Mouse (Mus musculus): ENCODE measurements around the gene Skp2. TPM values are rescaled to one million over a fixed set of nuclear protein-coding genes. Genes with fewer than 3 reads are reported as not detected.

The Skp2 gene
- total RNA-seq, 1 experiment: 42.7 TPM

DNA sequence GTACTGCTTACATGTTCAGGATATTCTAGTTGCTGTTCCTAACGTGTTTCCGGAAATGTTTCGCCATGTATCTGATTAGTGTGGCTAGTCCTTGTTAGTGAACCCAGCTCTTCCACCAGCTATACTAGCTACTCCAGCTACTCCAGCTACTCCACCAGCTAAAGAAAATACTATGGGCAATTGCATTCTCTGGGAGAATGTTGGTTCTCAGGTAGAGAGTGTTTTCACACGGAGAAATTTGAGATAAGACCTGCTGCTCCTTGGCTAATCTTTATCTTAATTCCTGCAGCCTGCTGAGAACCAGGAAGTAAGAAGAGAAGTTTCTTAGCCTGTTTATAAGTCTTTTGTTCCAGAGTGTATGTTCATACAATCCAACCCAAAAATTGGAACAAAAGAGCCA lies 75.0 kb downstream of the Skp2 start:
- no peak overlapping the region for H3K27ac ChIP-seq (ENCODE audit: insufficient read depth, low read depth, low read length, poor library complexity, severe bottlenecking)

DNA sequence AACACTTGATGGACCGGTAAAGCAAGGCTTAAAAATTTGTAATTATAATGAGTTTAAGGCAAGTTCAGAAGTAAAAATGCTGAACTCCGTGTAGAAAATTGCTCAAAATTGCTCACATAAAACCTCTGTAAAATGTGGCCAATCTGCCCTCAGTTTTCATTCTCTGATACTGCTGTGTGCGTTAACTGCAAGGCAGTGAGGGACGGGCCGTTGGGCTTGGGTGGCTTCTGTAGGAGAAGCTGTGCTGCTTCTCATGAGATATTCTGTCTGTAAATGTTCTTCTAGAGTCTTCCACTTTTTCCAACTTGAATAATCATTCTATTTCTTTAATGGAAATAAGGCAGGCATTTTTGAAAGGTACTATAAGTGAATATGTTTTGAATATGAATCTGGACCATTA lies 75.6 kb downstream of the Skp2 start:
- H3K4me1 ChIP-seq (ENCODE audit: control insufficient read depth in 2 of 2, insufficient read depth in 2 of 2, low read length in 2 of 2, poor library complexity in 1 of 2): peaks cover 0 to 16% of the 10 kb centered on the region in 2 experiments; a peak in 2 of 4 replicates
- H3K9me3 ChIP-seq (ENCODE audit: control insufficient read depth, insufficient read depth, low read depth, low read length): no peaks in the 10 kb centered on the region

More for the DNA sequence above, 75.0 kb downstream of the Skp2 start:
- Histone ChIP-seq H3K9me3 (ENCODE audit: control insufficient read depth, insufficient read depth, low read depth, low read length) (no peaks in the 10 kb centered on the region), H3K36me3 (ENCODE audit: control insufficient read depth, insufficient read depth, low read length, poor library complexity, severe bottlenecking) (peaks cover 4% of the 10 kb centered on the region; the same call in 1 of the 2 replicates), H3K4me1 (ENCODE audit: control insufficient read depth in 2 of 2, insufficient read depth in 2 of 2, low read length in 2 of 2, poor library complexity in 1 of 2) (peaks cover 0 to 14% of the 10 kb centered on the region in 2 experiments; a peak in 2 of 4 replicates), H3K9ac (ENCODE audit: insufficient read depth, low read depth, low read length, poor library complexity, severe bottlenecking) (no peak overlapping the region), H3K4me3 (ENCODE audit: insufficient read depth in 1 of 2, low read depth in 1 of 2, low read length in 2 of 2, poor library complexity in 1 of 2, severe bottlenecking in 1 of 2) (no peak overlapping the region)
- in situ Hi-C loops (cut with MboI; ENCODE audit: low sequenced_read_pairs in 2 of 2, unreplicated experiment in 2 of 2): no loop called here
- TF ChIP-seq MAFK (IDR thresholded peaks at IDR 0.05; ENCODE audit: insufficient read depth, low read depth, low read length) (no peak), ZNF384 (IDR thresholded peaks at IDR 0.05; ENCODE audit: low read depth, low read length) (no peak), CHD2 (IDR thresholded peaks at IDR 0.05; ENCODE audit: low read depth, low read length) (no peak), ZC3H11A (IDR thresholded peaks at IDR 0.05; ENCODE audit: borderline replicate concordance, low read depth, low read length) (no peak), HCFC1 (IDR thresholded peaks at IDR 0.05; ENCODE audit: borderline replicate concordance, insufficient read depth, low read length) (no peak)
- no peak for DNase-seq (ENCODE audit: low read depth, low spot score)

GRCm38 (mm10) chr15:9078481-9079300 lies 76.5 kb downstream of the Skp2 start:
- Histone ChIP-seq H3K36me3 (ENCODE audit: control insufficient read depth, insufficient read depth, low read length, poor library complexity, severe bottlenecking) (no peaks in the 10 kb centered on the region), H3K9me3 (ENCODE audit: control insufficient read depth, insufficient read depth, low read depth, low read length) (no peaks in the 10 kb centered on the region), H3K4me3 (ENCODE audit: insufficient read depth in 1 of 2, low read depth in 1 of 2, low read length in 2 of 2, poor library complexity in 1 of 2, severe bottlenecking in 1 of 2) (no peak overlapping the region), H3K4me1 (ENCODE audit: control insufficient read depth in 2 of 2, insufficient read depth in 2 of 2, low read length in 2 of 2, poor library complexity in 1 of 2) (peaks cover 0 to 16% of the 10 kb centered on the region in 2 experiments; a peak in 3 of 4 replicates), H3K27ac (ENCODE audit: insufficient read depth, low read depth, low read length, poor library complexity, severe bottlenecking) (no peak overlapping the region), H3K9ac (ENCODE audit: insufficient read depth, low read depth, low read length, poor library complexity, severe bottlenecking) (no peak overlapping the region)
- in situ Hi-C loops (cut with MboI; ENCODE audit: low sequenced_read_pairs in 2 of 2, unreplicated experiment in 2 of 2): no loop called here
- DNase-seq (ENCODE audit: low read depth, low spot score): no peak
- TF ChIP-seq HCFC1 (IDR thresholded peaks at IDR 0.05; ENCODE audit: borderline replicate concordance, insufficient read depth, low read length): no peak
- TF ChIP-seq MAFK (IDR thresholded peaks at IDR 0.05; ENCODE audit: insufficient read depth, low read depth, low read length): no peak
- no peak for TF ChIP-seq ZC3H11A (IDR thresholded peaks at IDR 0.05; ENCODE audit: borderline replicate concordance, low read depth, low read length)
- TF ChIP-seq ZNF384 (IDR thresholded peaks at IDR 0.05; ENCODE audit: low read depth, low read length): no peak
- no peak for TF ChIP-seq CHD2 (IDR thresholded peaks at IDR 0.05; ENCODE audit: low read depth, low read length)

More for the DNA sequence above, 75.6 kb downstream of the Skp2 start:
- no peak for TF ChIP-seq ZC3H11A (IDR thresholded peaks at IDR 0.05; ENCODE audit: borderline replicate concordance, low read depth, low read length)
- no peak for TF ChIP-seq CHD2 (IDR thresholded peaks at IDR 0.05; ENCODE audit: low read depth, low read length)
- no peak for TF ChIP-seq HCFC1 (IDR thresholded peaks at IDR 0.05; ENCODE audit: borderline replicate concordance, insufficient read depth, low read length)
- TF ChIP-seq MAFK (IDR thresholded peaks at IDR 0.05; ENCODE audit: insufficient read depth, low read depth, low read length): no peak
- TF ChIP-seq ZNF384 (IDR thresholded peaks at IDR 0.05; ENCODE audit: low read depth, low read length): no peak
- H3K36me3 ChIP-seq (ENCODE audit: control insufficient read depth, insufficient read depth, low read length, poor library complexity, severe bottlenecking): no peaks in the 10 kb centered on the region
- no peak overlapping the region for H3K9ac ChIP-seq (ENCODE audit: insufficient read depth, low read depth, low read length, poor library complexity, severe bottlenecking)
- DNase-seq (ENCODE audit: low read depth, low spot score): no peak
- no peak overlapping the region for H3K4me3 ChIP-seq (ENCODE audit: insufficient read depth in 1 of 2, low read depth in 1 of 2, low read length in 2 of 2, poor library complexity in 1 of 2, severe bottlenecking in 1 of 2)
- no peak overlapping the region for H3K27ac ChIP-seq (ENCODE audit: insufficient read depth, low read depth, low read length, poor library complexity, severe bottlenecking)
- in situ Hi-C loops (cut with MboI; ENCODE audit: low sequenced_read_pairs in 2 of 2, unreplicated experiment in 2 of 2): no loop called here

- DNase-seq (ENCODE audit: low read depth, low spot score): no peak
- Histone ChIP-seq H3K4me3 (ENCODE audit: insufficient read depth in 1 of 2, low read depth in 1 of 2, low read length in 2 of 2, poor library complexity in 1 of 2, severe bottlenecking in 1 of 2) (no peak overlapping the region), H3K4me1 (ENCODE audit: control insufficient read depth in 2 of 2, insufficient read depth in 2 of 2, low read length in 2 of 2, poor library complexity in 1 of 2) (peaks cover 2 to 14% of the 10 kb centered on the region in 2 experiments), H3K27ac (ENCODE audit: insufficient read depth, low read depth, low read length, poor library complexity, severe bottlenecking) (no peak overlapping the region), H3K9ac (ENCODE audit: insufficient read depth, low read depth, low read length, poor library complexity, severe bottlenecking) (no peak overlapping the region), H3K36me3 (ENCODE audit: control insufficient read depth, insufficient read depth, low read length, poor library complexity, severe bottlenecking) (no peaks in the 10 kb centered on the region), H3K9me3 (ENCODE audit: control insufficient read depth, insufficient read depth, low read depth, low read length) (no peaks in the 10 kb centered on the region)
- in situ Hi-C loops (cut with MboI; ENCODE audit: low sequenced_read_pairs in 2 of 2, unreplicated experiment in 2 of 2): no loop called here
- no peak for TF ChIP-seq ZNF384 (IDR thresholded peaks at IDR 0.05; ENCODE audit: low read depth, low read length)
Measured at GRCm38 (mm10) chr15:9075608-9076200, 79.5 kb downstream of the Skp2 start.
